Mouse (Mus musculus): Measurements from ENCODE around the gene Mpp1. TPM values are rescaled to one million over a fixed set of nuclear protein-coding genes. Genes with fewer than 3 reads are reported as not detected.

Mpp1 gene
- 10 to 100 TPM in 1 of 2 experiments, 1 to 10 TPM in 1; 9.4 to 11.8 TPM for total RNA-seq (2021)
- long read RNA-seq, experiment 1, partial matches to known transcripts = 1 of 5 reads
- long read RNA-seq, experiment 1, other reads (novel, unspliced or antisense) = 1 of 5 reads
- long read RNA-seq, experiment 2, partial matches to known transcripts = 1 of 5 reads
- long read RNA-seq, experiment 2, other reads (novel, unspliced or antisense) = 0 of 5 reads

GRCm38 (mm10) chrX:75130467-75131160, at the start of gene Mpp1:
Gene Mpp1, minus strand, starts transcription at chrX:75131016.
- DNase-seq = peak; percentile 86 to 90

- DNase-seq = no peak
Observed at GRCm38 (mm10) chrX:75163670-75164069, 32.9 kb upstream of the Mpp1 start, which contains the start of gene Smim9. Gene Smim9, minus strand, starts transcription at chrX:75163770.

- DNase-seq = peak; percentile 15 to 63
Observed at GRCm38 (mm10) chrX:75155576-75156243, 24.9 kb upstream of the Mpp1 start.

- no peak for DNase-seq
Observed at GRCm38 (mm10) chrX:75152249-75152648, 21.4 kb upstream of the Mpp1 start.

- DNase-seq = no peak
Observed at GRCm38 (mm10) chrX:75150304-75150703, 19.5 kb upstream of the Mpp1 start.

GRCm38 (mm10) chrX:75148414-75148813, 17.6 kb upstream of the Mpp1 start:
- DNase-seq = no peak

GRCm38 (mm10) chrX:75143124-75143555, 12.3 kb upstream of the Mpp1 start:
- DNase-seq = peak in 1 of 2 experiments; percentile 5

GRCm38 (mm10) chrX:75138182-75138581, 7.4 kb upstream of the Mpp1 start:
- DNase-seq = no peak

GRCm38 (mm10) chrX:75137729-75138128, 6.9 kb upstream of the Mpp1 start:
- no peak for DNase-seq

GRCm38 (mm10) chrX:75136938-75137337, 6.1 kb upstream of the Mpp1 start:
- no peak for DNase-seq

GRCm38 (mm10) chrX:75129474-75129873, 1.3 kb downstream of the Mpp1 start:
- peak in 1 of 2 experiments; percentile 7 for DNase-seq

- peak; percentile 17 to 31 for DNase-seq
Observed at GRCm38 (mm10) chrX:75128333-75128980, 2.4 kb downstream of the Mpp1 start.

- no peak for DNase-seq
Observed at GRCm38 (mm10) chrX:75126893-75127292, 3.9 kb downstream of the Mpp1 start.

- DNase-seq = no peak
Observed at GRCm38 (mm10) chrX:75125606-75126005, 5.2 kb downstream of the Mpp1 start.

GRCm38 (mm10) chrX:75115550-75115949, 15.3 kb downstream of the Mpp1 start:
- no peak for DNase-seq

GRCm38 (mm10) chrX:75102293-75102692, 28.5 kb downstream of the Mpp1 start:
- DNase-seq = no peak

GRCm38 (mm10) chrX:75098799-75099198, 32.0 kb downstream of the Mpp1 start:
- DNase-seq = no peak

GRCm38 (mm10) chrX:75096163-75096770, 34.5 kb downstream of the Mpp1 start:
- DNase-seq = peak; percentile 14 to 26

- peak; percentile 93 to 96 for DNase-seq
Observed at GRCm38 (mm10) chrX:75095369-75096162, 35.2 kb downstream of the Mpp1 start, which contains the start of gene Dkc1. Gene Dkc1, plus strand, starts transcription at chrX:75095854.

- DNase-seq = no peak
Observed at GRCm38 (mm10) chrX:75085654-75086053, 45.2 kb downstream of the Mpp1 start.

All from heart, adult 18-20 months (tissue).